Mouse (Mus musculus): ENCODE measurements around the gene Triobp. TPM values are rescaled to one million over a fixed set of nuclear protein-coding genes. Genes with fewer than 3 reads are reported as not detected.
A peak's percentile ranks its signal among the peaks of the same experiment; 100 is the strongest.

Gene Triobp
- total RNA-seq, 2 experiments from 2014 or later, result 11.0 to 11.3 TPM

- DNase-seq (ENCODE audit: low spot score in 2 of 2), result no peak
Measured at GRCm38 (mm10) chr15:78925129-78925528, 22.4 kb upstream of the Triobp start.

- peak in 1 of 2 experiments; percentile 40 for DNase-seq (ENCODE audit: low spot score in 2 of 2)
Measured at GRCm38 (mm10) chr15:78926021-78926919, 21.3 kb upstream of the Triobp start, which contains the start of gene Lgals1. TSS of gene Lgals1 (plus strand) at chr15:78926725.

GRCm38 (mm10) chr15:78927021-78927787 is 20.3 kb upstream of the Triobp start:
- no peak for DNase-seq (ENCODE audit: low spot score in 2 of 2)

GRCm38 (mm10) chr15:78927788-78928457 is 19.6 kb upstream of the Triobp start:
- DNase-seq (ENCODE audit: low spot score in 2 of 2), result peak in 1 of 2 experiments; percentile 45

GRCm38 (mm10) chr15:78928539-78928938 is 19.0 kb upstream of the Triobp start:
- no peak for DNase-seq (ENCODE audit: low spot score in 2 of 2)

GRCm38 (mm10) chr15:78930192-78930706 is 17.3 kb upstream of the Triobp start:
- DNase-seq (ENCODE audit: low spot score in 2 of 2), result no peak

- no peak for DNase-seq (ENCODE audit: low spot score in 2 of 2)
Measured at GRCm38 (mm10) chr15:78930801-78931426, 16.6 kb upstream of the Triobp start.

- DNase-seq (ENCODE audit: low spot score in 2 of 2), result peak in 1 of 2 experiments; percentile 44
Measured at GRCm38 (mm10) chr15:78931577-78931976, 15.9 kb upstream of the Triobp start.

- DNase-seq (ENCODE audit: low spot score in 2 of 2), result peak; percentile 82 to 86
Measured at GRCm38 (mm10) chr15:78934784-78935320, 12.7 kb upstream of the Triobp start, which contains the start of gene Nol12. TSS of gene Nol12 (plus strand) at chr15:78934933.

GRCm38 (mm10) chr15:78936403-78936802 is 11.1 kb upstream of the Triobp start:
- no peak for DNase-seq (ENCODE audit: low spot score in 2 of 2)

- no peak for DNase-seq (ENCODE audit: low spot score in 2 of 2)
Measured at GRCm38 (mm10) chr15:78937311-78937710, 10.2 kb upstream of the Triobp start.

- no peak for DNase-seq (ENCODE audit: low spot score in 2 of 2)
Measured at GRCm38 (mm10) chr15:78937963-78938362, 9.6 kb upstream of the Triobp start.

- no peak for DNase-seq (ENCODE audit: low spot score in 2 of 2)
Measured at GRCm38 (mm10) chr15:78940325-78940724, 7.2 kb upstream of the Triobp start.

- peak; percentile 79 to 83 for DNase-seq (ENCODE audit: low spot score in 2 of 2)
Measured at GRCm38 (mm10) chr15:78942663-78943062, 4.9 kb upstream of the Triobp start.

GRCm38 (mm10) chr15:78946232-78946631 is 1.3 kb upstream of the Triobp start:
- no peak for DNase-seq (ENCODE audit: low spot score in 2 of 2)

GRCm38 (mm10) chr15:78948152-78948725 is 715 bp downstream of the Triobp start:
- no peak for DNase-seq (ENCODE audit: low spot score in 2 of 2)

- DNase-seq (ENCODE audit: low spot score in 2 of 2), result no peak
Measured at GRCm38 (mm10) chr15:78948883-78949282, 1.4 kb downstream of the Triobp start.

GRCm38 (mm10) chr15:78955663-78956062 is 8.1 kb downstream of the Triobp start:
- DNase-seq (ENCODE audit: low spot score in 2 of 2), result no peak

GRCm38 (mm10) chr15:78956351-78956750 is 8.8 kb downstream of the Triobp start:
- no peak for DNase-seq (ENCODE audit: low spot score in 2 of 2)

- no peak for DNase-seq (ENCODE audit: low spot score in 2 of 2)
Measured at GRCm38 (mm10) chr15:78957021-78957420, 9.5 kb downstream of the Triobp start.

Data from left cerebral cortex, adult 18-20 months (tissue).